Mouse (Mus musculus) C2C12 (cell line): Measurements from ENCODE around the gene Elp5.

Source experiments
- CEBPB ChIP-seq: IDR thresholded peaks from one replicate; pipeline ENCODE4 v1.6.1; 2011; ENCODE audit warnings: low read depth, mild to moderate bottlenecking, control low read depth, moderate library complexity
- CTCF ChIP-seq: IDR thresholded peaks from one replicate; pipeline ENCODE4 v1.5.1; 2011; ENCODE audit not compliant: control insufficient read depth, insufficient read depth, insufficient read length
- FOSL1 ChIP-seq: IDR thresholded peaks from one replicate; pipeline ENCODE4 v1.8.0; 2011; ENCODE audit warnings: mild to moderate bottlenecking, low read length; ENCODE audit not compliant: poor library complexity, insufficient read depth, severe bottlenecking
- MAX ChIP-seq: IDR thresholded peaks from one replicate; pipeline ENCODE4 v1.6.1; 2011; ENCODE audit warnings: mild to moderate bottlenecking, control low read depth
- MYOD1 ChIP-seq: IDR thresholded peaks from one replicate; pipeline ENCODE4 v1.6.1; 2011; ENCODE audit warnings: low read depth; ENCODE audit not compliant: control insufficient read depth, insufficient read length
- MYOG ChIP-seq: IDR thresholded peaks from one replicate; pipeline ENCODE4 v1.6.1; 2011; ENCODE audit not compliant: control insufficient read depth, insufficient read length; ENCODE audit errors: extremely low read depth
- USF1 ChIP-seq: IDR thresholded peaks from one replicate; pipeline ENCODE4 v1.6.1; 2011; ENCODE audit warnings: low read depth, mild to moderate bottlenecking, control low read depth, moderate library complexity

GRCm38 (mm10) chr11:69952274-69952673 lies 30.0 kb downstream of the Elp5 start:
- TF ChIP-seq CTCF, result no peak
- no peak for TF ChIP-seq MAX
- no peak for TF ChIP-seq FOSL1
- TF ChIP-seq MYOG, result no peak
- no peak for TF ChIP-seq CEBPB
- no peak for TF ChIP-seq MYOD1
- TF ChIP-seq USF1, result no peak
